Mouse (Mus musculus): Measurements from ENCODE around the gene Gm4779.
A peak's percentile ranks its signal among the peaks of the same experiment; 100 is the strongest.
"Not testable (repeated sequence)": the region's sequence is repeated elsewhere in the genome, so short reads cannot be mapped to it uniquely, and the experiment has no call there.

Gm4779 gene

GRCm38 (mm10) chrX:101794342-101794741 lies at the start of gene Gm4779, which contains the start of gene 8030474K03Rik:
Gene Gm4779, minus strand, starts transcription at chrX:101794423.
Gene 8030474K03Rik, plus strand, starts transcription at chrX:101794656.
- no peak for DNase-seq (ENCODE audit: low read depth, low spot score)

DNA sequence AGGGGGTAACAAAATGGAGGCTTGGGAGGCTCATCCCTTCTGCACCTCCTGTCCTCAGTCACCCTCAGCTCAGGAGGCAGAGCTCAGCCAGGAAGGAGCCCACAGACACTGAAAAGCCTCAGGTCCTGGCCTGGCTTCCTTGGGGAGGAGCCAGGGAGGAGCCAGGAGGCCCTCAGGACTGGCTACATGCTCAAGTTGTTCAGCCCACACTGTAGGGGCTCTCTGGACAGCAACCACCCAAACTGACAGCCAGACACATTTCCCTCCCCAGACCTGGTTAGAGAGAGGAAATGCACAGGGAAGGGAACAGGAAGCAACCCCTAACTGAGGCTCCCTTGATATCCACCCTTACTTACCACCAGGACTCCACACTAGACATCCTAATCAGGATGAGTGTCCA lies 25.8 kb upstream of the Gm4779 start:
- not testable (repeated sequence) for DNase-seq (ENCODE audit: low read depth, low spot score)

DNA sequence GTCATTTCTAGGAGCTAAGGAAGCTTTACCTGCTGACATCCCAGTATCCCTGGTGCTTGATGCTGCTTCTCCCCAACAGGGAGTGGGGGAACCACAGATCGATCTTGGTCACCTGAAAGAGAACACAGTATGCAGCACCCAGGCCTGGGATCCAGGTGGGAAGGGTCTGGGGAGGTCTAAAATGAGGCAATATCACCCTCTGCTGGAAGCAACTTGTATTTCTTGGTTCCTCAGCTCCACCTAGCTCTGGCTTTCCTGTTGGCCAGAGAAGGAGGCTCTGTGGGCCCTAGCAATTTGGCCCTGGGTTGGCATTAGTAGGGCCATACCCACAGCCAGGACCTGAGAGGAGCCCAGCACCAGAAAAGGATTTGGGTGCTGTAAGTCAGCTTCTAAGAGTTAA lies 24.9 kb upstream of the Gm4779 start:
- DNase-seq (ENCODE audit: low read depth, low spot score), result no peak

DNA sequence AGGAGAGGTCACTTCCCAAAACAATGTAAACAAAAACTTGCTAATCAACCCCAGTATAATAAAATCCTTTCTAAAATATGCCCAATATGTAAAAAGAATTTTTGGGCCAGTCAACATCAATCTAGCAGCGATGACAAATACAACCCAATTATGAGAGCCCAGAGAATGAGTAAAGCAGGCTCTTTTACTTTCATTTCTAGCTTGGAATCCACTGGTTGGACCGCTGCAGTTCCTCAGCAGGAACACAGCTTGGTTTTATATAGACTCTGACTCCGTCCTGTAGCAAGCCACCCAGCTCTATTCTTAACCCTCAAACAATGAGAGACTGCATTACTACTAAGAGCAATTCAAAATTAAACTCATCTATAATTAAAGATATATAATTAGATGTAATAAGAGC lies 17.5 kb upstream of the Gm4779 start:
- DNase-seq (ENCODE audit: low read depth, low spot score), result no peak

GRCm38 (mm10) chrX:101805512-101805911 lies 11.3 kb upstream of the Gm4779 start:
- DNase-seq (ENCODE audit: low read depth, low spot score), result peak; percentile 1

GRCm38 (mm10) chrX:101791551-101791950 lies 2.7 kb downstream of the Gm4779 start:
- peak; percentile 2 for DNase-seq (ENCODE audit: low read depth, low spot score)

- no peak for DNase-seq (ENCODE audit: low read depth, low spot score)
Observed at GRCm38 (mm10) chrX:101772035-101772434, 22.2 kb downstream of the Gm4779 start.

GRCm38 (mm10) chrX:101770307-101770706 lies 23.9 kb downstream of the Gm4779 start:
- DNase-seq (ENCODE audit: low read depth, low spot score), result no peak

DNA sequence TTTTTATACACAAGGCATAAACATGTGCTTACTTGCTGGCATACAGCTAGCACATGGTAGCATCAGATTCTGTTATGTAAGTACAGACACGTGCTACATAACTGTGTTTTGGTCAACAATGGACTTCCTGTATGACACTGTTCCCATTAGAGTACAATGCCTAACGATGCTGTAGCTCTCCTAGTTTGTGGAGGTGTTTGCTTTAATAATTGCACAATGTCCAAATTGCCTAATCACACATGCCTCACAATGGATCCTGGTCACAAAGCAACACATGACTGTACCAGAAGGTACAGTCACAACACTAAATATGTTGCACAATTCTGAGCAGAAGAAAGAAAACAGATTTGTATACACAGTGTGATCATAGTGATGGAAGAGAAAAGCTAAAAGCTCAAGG lies 24.7 kb downstream of the Gm4779 start:
- DNase-seq (ENCODE audit: low read depth, low spot score), result no peak

- DNase-seq (ENCODE audit: low read depth, low spot score), result no peak
Observed at GRCm38 (mm10) chrX:101767280-101767679, 26.9 kb downstream of the Gm4779 start.

DNA sequence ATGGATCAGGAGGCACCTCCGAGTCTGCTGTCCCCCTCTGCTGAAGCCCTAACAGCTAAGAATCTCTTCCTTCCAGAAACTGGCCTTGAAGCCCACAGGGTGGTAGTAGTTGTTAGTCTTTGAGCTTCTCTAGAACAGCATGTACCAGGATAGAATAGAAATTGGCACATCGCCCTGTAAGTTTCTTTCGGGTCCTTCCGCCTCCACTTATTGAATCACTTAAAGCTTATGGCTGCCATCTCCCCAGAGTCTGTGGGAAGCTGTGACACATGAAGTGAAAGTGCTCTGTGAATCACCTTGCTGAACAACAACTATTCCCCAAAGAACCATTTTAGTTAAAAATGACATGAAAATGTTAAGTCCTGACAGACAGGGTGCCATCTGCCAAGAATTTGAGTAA lies 29.1 kb downstream of the Gm4779 start:
- DNase-seq (ENCODE audit: low read depth, low spot score), result no peak

- DNase-seq (ENCODE audit: low read depth, low spot score), result no peak
Observed at GRCm38 (mm10) chrX:101764621-101765020, 29.6 kb downstream of the Gm4779 start.

DNA sequence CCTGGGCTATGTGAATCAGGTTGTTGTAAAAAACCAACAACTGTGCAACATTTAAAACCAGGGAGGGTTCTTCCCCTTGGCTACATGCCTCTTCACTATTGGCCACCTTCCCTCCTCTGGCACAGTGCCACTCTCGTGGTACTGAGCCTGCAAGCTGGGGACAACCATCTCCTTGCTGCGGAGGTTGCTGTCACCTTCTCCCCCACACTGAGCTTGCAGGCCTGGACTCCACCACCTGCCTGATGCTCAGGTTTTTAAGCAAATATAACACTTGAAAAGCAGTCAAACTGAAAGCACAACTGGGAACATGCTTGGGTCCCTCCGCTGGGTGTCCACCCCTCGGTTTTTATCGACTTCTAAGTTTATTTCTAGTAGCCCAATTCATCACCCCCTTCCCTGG lies 39.7 kb downstream of the Gm4779 start:
- DNase-seq (ENCODE audit: low read depth, low spot score), result no peak

- no peak for DNase-seq (ENCODE audit: low read depth, low spot score)
Observed at GRCm38 (mm10) chrX:101750144-101750543, 44.1 kb downstream of the Gm4779 start.

DNA sequence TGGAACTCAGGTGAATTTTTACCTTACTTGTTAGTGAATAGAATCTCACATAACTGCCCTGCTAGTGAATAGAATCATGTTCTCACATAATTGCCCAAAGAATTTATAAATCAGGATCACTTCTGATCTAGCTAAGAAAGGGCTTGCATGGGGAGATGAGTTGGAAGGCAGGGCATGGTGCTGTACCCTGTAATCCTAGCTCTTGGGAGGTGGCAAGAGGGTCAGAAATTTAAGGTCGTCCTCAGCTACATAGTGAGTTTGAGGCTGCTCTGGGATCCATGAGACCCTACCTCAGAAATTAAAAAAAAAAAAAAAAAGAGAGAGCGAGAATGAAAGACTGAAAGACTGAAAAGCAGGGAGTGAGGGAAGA lies 53.2 kb downstream of the Gm4779 start:
- DNase-seq (ENCODE audit: low read depth, low spot score), result no peak

- DNase-seq (ENCODE audit: low read depth, low spot score), result peak; percentile 57
Observed at GRCm38 (mm10) chrX:101740335-101741063, 53.7 kb downstream of the Gm4779 start.

All from brain, embryonic 18.5 days (tissue).